Mouse (Mus musculus): ENCODE data around the gene Auts2. TPM values are rescaled to one million over a fixed set of nuclear protein-coding genes. Genes with fewer than 3 reads are reported as not detected.

The Auts2 gene
- polyA plus RNA-seq, 1 experiment from 2014 or later = 32.6 TPM

- no peaks in the 10 kb centered on the region for H3K36me3 ChIP-seq (ENCODE audit: control insufficient read depth, insufficient read depth, low read length)
- no peaks in the 10 kb centered on the region for H3K27me3 ChIP-seq (ENCODE audit: control insufficient read depth, insufficient read depth, low read length)
- no peaks in the 10 kb centered on the region for H3K9me3 ChIP-seq (ENCODE audit: control insufficient read depth, low read length)
- no peak overlapping the region for H3K27ac ChIP-seq (ENCODE audit: low read depth, low read length)
- H3K4me2 ChIP-seq (replicated peaks; ENCODE audit: low read depth, low read length) = no peak overlapping the region
- peaks cover 23% of the 10 kb centered on the region; the same call in 1 of the 2 replicates for H3K4me1 ChIP-seq (ENCODE audit: control insufficient read depth, insufficient read depth, low read length)
- no peak overlapping the region for H3K4me3 ChIP-seq (ENCODE audit: low read length)
- WGBS = 73% methylated on average over 3 of the region's 3 CpGs
- H3K9ac ChIP-seq (ENCODE audit: low read depth, low read length) = no peak overlapping the region
- ATAC-seq (ENCODE audit: low FRiP score, low TSS enrichment) = no peak
Observed at GRCm38 (mm10) chr5:132334796-132335195, 208.3 kb downstream of the Auts2 start.

GRCm38 (mm10) chr5:132333744-132334143, 209.4 kb downstream of the Auts2 start:
- no peak overlapping the region for H3K4me2 ChIP-seq (replicated peaks; ENCODE audit: low read depth, low read length)
- no peak for ATAC-seq (ENCODE audit: low FRiP score, low TSS enrichment)
- no peaks in the 10 kb centered on the region for H3K9me3 ChIP-seq (ENCODE audit: control insufficient read depth, low read length)
- no peaks in the 10 kb centered on the region for H3K36me3 ChIP-seq (ENCODE audit: control insufficient read depth, insufficient read depth, low read length)
- no peak overlapping the region for H3K9ac ChIP-seq (ENCODE audit: low read depth, low read length)
- H3K4me1 ChIP-seq (ENCODE audit: control insufficient read depth, insufficient read depth, low read length) = peaks cover 27% of the 10 kb centered on the region; the same call in 1 of the 2 replicates
- no peaks in the 10 kb centered on the region for H3K27me3 ChIP-seq (ENCODE audit: control insufficient read depth, insufficient read depth, low read length)
- WGBS = 64% methylated on average over 2 of the region's 2 CpGs
- H3K27ac ChIP-seq (ENCODE audit: low read depth, low read length) = no peak overlapping the region
- no peak overlapping the region for H3K4me3 ChIP-seq (ENCODE audit: low read length)

GRCm38 (mm10) chr5:132332521-132332920, 210.6 kb downstream of the Auts2 start:
- Histone ChIP-seq H3K27me3 (ENCODE audit: control insufficient read depth, insufficient read depth, low read length) (no peaks in the 10 kb centered on the region), H3K9me3 (ENCODE audit: control insufficient read depth, low read length) (no peaks in the 10 kb centered on the region), H3K36me3 (ENCODE audit: control insufficient read depth, insufficient read depth, low read length) (no peaks in the 10 kb centered on the region), H3K4me2 (replicated peaks; ENCODE audit: low read depth, low read length) (no peak overlapping the region), H3K4me1 (ENCODE audit: control insufficient read depth, insufficient read depth, low read length) (peaks cover 27% of the 10 kb centered on the region; the same call in 1 of the 2 replicates), H3K27ac (ENCODE audit: low read depth, low read length) (no peak overlapping the region), H3K4me3 (ENCODE audit: low read length) (no peak overlapping the region), H3K9ac (ENCODE audit: low read depth, low read length) (no peak overlapping the region)
- WGBS = 43% methylated on average over 4 of the region's 4 CpGs
- no peak for ATAC-seq (ENCODE audit: low FRiP score, low TSS enrichment)

GRCm38 (mm10) chr5:132329171-132329936, 213.8 kb downstream of the Auts2 start:
- no peak overlapping the region for H3K4me3 ChIP-seq (ENCODE audit: low read length)
- no peak overlapping the region for H3K9ac ChIP-seq (ENCODE audit: low read depth, low read length)
- ATAC-seq (ENCODE audit: low FRiP score, low TSS enrichment) = no peak
- H3K4me2 ChIP-seq (replicated peaks; ENCODE audit: low read depth, low read length) = no peak overlapping the region
- no peaks in the 10 kb centered on the region for H3K36me3 ChIP-seq (ENCODE audit: control insufficient read depth, insufficient read depth, low read length)
- no peak overlapping the region for H3K27ac ChIP-seq (ENCODE audit: low read depth, low read length)
- 51% methylated on average over 3 of the region's 3 CpGs for WGBS
- no peaks in the 10 kb centered on the region for H3K27me3 ChIP-seq (ENCODE audit: control insufficient read depth, insufficient read depth, low read length)
- 0 out of 2 replicates have a peak, but pooled peaks cover 22% of the 10 kb centered on the region for H3K4me1 ChIP-seq (ENCODE audit: control insufficient read depth, insufficient read depth, low read length)
- H3K9me3 ChIP-seq (ENCODE audit: control insufficient read depth, low read length) = no peaks in the 10 kb centered on the region

- Histone ChIP-seq H3K9ac (ENCODE audit: low read depth, low read length) (no peak overlapping the region), H3K4me1 (ENCODE audit: control insufficient read depth, insufficient read depth, low read length) (peaks cover 13% of the 10 kb centered on the region), H3K27ac (ENCODE audit: low read depth, low read length) (no peak overlapping the region), H3K4me2 (replicated peaks; ENCODE audit: low read depth, low read length) (no peak overlapping the region), H3K27me3 (ENCODE audit: control insufficient read depth, insufficient read depth, low read length) (no peaks in the 10 kb centered on the region), H3K4me3 (ENCODE audit: low read length) (no peak overlapping the region), H3K36me3 (ENCODE audit: control insufficient read depth, insufficient read depth, low read length) (no peaks in the 10 kb centered on the region), H3K9me3 (ENCODE audit: control insufficient read depth, low read length) (no peaks in the 10 kb centered on the region)
- no peak for ATAC-seq (ENCODE audit: low FRiP score, low TSS enrichment)
- WGBS = 69% methylated on average over 6 of the region's 6 CpGs
Observed at GRCm38 (mm10) chr5:132324246-132324883, 218.8 kb downstream of the Auts2 start.

- 74% methylated on average over 4 of the region's 4 CpGs for WGBS
- H3K36me3 ChIP-seq (ENCODE audit: control insufficient read depth, insufficient read depth, low read length) = no peaks in the 10 kb centered on the region
- H3K9ac ChIP-seq (ENCODE audit: low read depth, low read length) = no peak overlapping the region
- H3K4me1 ChIP-seq (ENCODE audit: control insufficient read depth, insufficient read depth, low read length) = peaks cover 9% of the 10 kb centered on the region
- H3K4me3 ChIP-seq (ENCODE audit: low read length) = no peak overlapping the region
- no peaks in the 10 kb centered on the region for H3K9me3 ChIP-seq (ENCODE audit: control insufficient read depth, low read length)
- no peak for ATAC-seq (ENCODE audit: low FRiP score, low TSS enrichment)
- H3K27me3 ChIP-seq (ENCODE audit: control insufficient read depth, insufficient read depth, low read length) = no peaks in the 10 kb centered on the region
- H3K4me2 ChIP-seq (replicated peaks; ENCODE audit: low read depth, low read length) = no peak overlapping the region
- no peak overlapping the region for H3K27ac ChIP-seq (ENCODE audit: low read depth, low read length)
Observed at GRCm38 (mm10) chr5:132323608-132324007, 219.5 kb downstream of the Auts2 start.

- Histone ChIP-seq H3K4me2 (replicated peaks; ENCODE audit: low read depth, low read length) (no peak overlapping the region), H3K4me1 (ENCODE audit: control insufficient read depth, insufficient read depth, low read length) (peaks cover 9% of the 10 kb centered on the region), H3K27me3 (ENCODE audit: control insufficient read depth, insufficient read depth, low read length) (no peaks in the 10 kb centered on the region), H3K36me3 (ENCODE audit: control insufficient read depth, insufficient read depth, low read length) (no peaks in the 10 kb centered on the region), H3K9me3 (ENCODE audit: control insufficient read depth, low read length) (no peaks in the 10 kb centered on the region), H3K27ac (ENCODE audit: low read depth, low read length) (no peak overlapping the region), H3K4me3 (ENCODE audit: low read length) (no peak overlapping the region), H3K9ac (ENCODE audit: low read depth, low read length) (no peak overlapping the region)
- ATAC-seq (ENCODE audit: low FRiP score, low TSS enrichment) = no peak
- 75% methylated on average over 4 of the region's 4 CpGs for WGBS
Observed at GRCm38 (mm10) chr5:132322971-132323370, 220.2 kb downstream of the Auts2 start.

GRCm38 (mm10) chr5:132318026-132318765, 224.9 kb downstream of the Auts2 start:
- Histone ChIP-seq H3K27ac (ENCODE audit: low read depth, low read length) (no peak overlapping the region), H3K9me3 (ENCODE audit: control insufficient read depth, low read length) (no peaks in the 10 kb centered on the region), H3K4me2 (replicated peaks; ENCODE audit: low read depth, low read length) (no peak overlapping the region), H3K9ac (ENCODE audit: low read depth, low read length) (no peak overlapping the region), H3K4me1 (ENCODE audit: control insufficient read depth, insufficient read depth, low read length) (peaks cover 8% of the 10 kb centered on the region), H3K4me3 (ENCODE audit: low read length) (no peak overlapping the region), H3K36me3 (ENCODE audit: control insufficient read depth, insufficient read depth, low read length) (no peaks in the 10 kb centered on the region), H3K27me3 (ENCODE audit: control insufficient read depth, insufficient read depth, low read length) (no peaks in the 10 kb centered on the region)
- ATAC-seq (ENCODE audit: low FRiP score, low TSS enrichment) = no peak
- 79% methylated on average over 9 of the region's 9 CpGs for WGBS

GRCm38 (mm10) chr5:132316897-132317296, 226.2 kb downstream of the Auts2 start:
- ATAC-seq (ENCODE audit: low FRiP score, low TSS enrichment) = no peak
- 69% methylated on average over 6 of the region's 6 CpGs for WGBS
- H3K36me3 ChIP-seq (ENCODE audit: control insufficient read depth, insufficient read depth, low read length) = no peaks in the 10 kb centered on the region

More at GRCm38 (mm10) chr5:132316897-132317296, 226.2 kb downstream of the Auts2 start:
- H3K4me2 ChIP-seq (replicated peaks; ENCODE audit: low read depth, low read length) = no peak overlapping the region
- H3K9ac ChIP-seq (ENCODE audit: low read depth, low read length) = no peak overlapping the region
- H3K9me3 ChIP-seq (ENCODE audit: control insufficient read depth, low read length) = no peaks in the 10 kb centered on the region
- no peak overlapping the region for H3K27ac ChIP-seq (ENCODE audit: low read depth, low read length)
- no peaks in the 10 kb centered on the region for H3K27me3 ChIP-seq (ENCODE audit: control insufficient read depth, insufficient read depth, low read length)
- no peaks in the 10 kb centered on the region for H3K4me1 ChIP-seq (ENCODE audit: control insufficient read depth, insufficient read depth, low read length)
- H3K4me3 ChIP-seq (ENCODE audit: low read length) = no peak overlapping the region

All from kidney, embryonic 14.5 days (tissue).